In genomic region chr5:27063871-27064270, GRCm38 (mm10) we compare ENCODE assay signal across 26 mouse cellular contexts.
A peak's percentile ranks its signal among the peaks of the same experiment; 100 is the strongest.
DNase-seq lines count a peak whose midpoint lies in the region; ATAC-seq and TF ChIP-seq lines count a peak whose summit lies in the region.
"Had no signal": no experiment of that assay in that cellular context is flagged by ENCODE, and none has a peak within 500 bp of the region (broad histone marks: within the 10 kb centered on the region; RNA-seq: fewer than 3 reads in every experiment).

No protein-coding gene starts in this region.

- DNase-seq in heart, adult 11 months, result peak; percentile 62
- no peak for DNase-seq in heart, embryonic 10.5 days (ENCODE audit: low spot score)
- DNase-seq in kidney, adult 8-10 months, result peak; percentile 43 to 56
- peak; percentile 10 for DNase-seq in kidney, postnatal 0 days (ENCODE audit: low spot score)
- DNase-seq in kidney, postnatal 36 days, result peak; percentile 41 to 51
- no peak for DNase-seq in stomach, postnatal 0 days (ENCODE audit: low spot score)
- DNase-seq in heart, postnatal 4 days, result no peak
- DNase-seq: adrenal gland, adult 8-10 months; adrenal gland, postnatal 36 days; B cell, adult 2 months; cerebellum, adult 2 months; cerebellum, postnatal 14 days; embryo, embryonic 11 days; gastrocnemius, postnatal 36 days; heart, adult 18-20 months; heart, postnatal 14 days had no signal

- no peak overlapping the region for H3K4me2 ChIP-seq in kidney, postnatal 0 days (ENCODE audit: low read length)
- no peak overlapping the region for H3K4me2 ChIP-seq in stomach, postnatal 0 days (replicated peaks; ENCODE audit: low read depth)
- no peak overlapping the region for H3K4me2 ChIP-seq in neural tube, embryonic 15.5 days
- H3K4me2 ChIP-seq: embryonic facial prominence, embryonic 15.5 days; heart, embryonic 11.5 days; heart, embryonic 15.5 days had no signal

- no peak overlapping the region for H3K9ac ChIP-seq in kidney, postnatal 0 days (ENCODE audit: low read depth, low read length)
- H3K9ac ChIP-seq in stomach, postnatal 0 days (ENCODE audit: low read length), result no peak overlapping the region
- no peak overlapping the region for H3K9ac ChIP-seq in neural tube, embryonic 15.5 days (replicated peaks)
- H3K9ac ChIP-seq: embryonic facial prominence, embryonic 15.5 days; heart, embryonic 15.5 days had no signal

- no peaks in the 10 kb centered on the region for H3K36me3 ChIP-seq in heart, embryonic 10.5 days
- H3K36me3 ChIP-seq in kidney, postnatal 0 days (ENCODE audit: insufficient read depth, low read length), result no peaks in the 10 kb centered on the region
- no peaks in the 10 kb centered on the region for H3K36me3 ChIP-seq in stomach, postnatal 0 days (ENCODE audit: control insufficient read depth, insufficient read depth, low read length)
- H3K36me3 ChIP-seq in neural tube, embryonic 15.5 days, result no peaks in the 10 kb centered on the region
- H3K36me3 ChIP-seq: embryonic facial prominence, embryonic 15.5 days; forebrain, embryonic 10.5 days; G1E; heart, embryonic 15.5 days; hindbrain, embryonic 10.5 days had no signal

- H3K27me3 ChIP-seq in heart, embryonic 10.5 days (ENCODE audit: insufficient read depth, poor library complexity, severe bottlenecking), result no peaks in the 10 kb centered on the region
- H3K27me3 ChIP-seq in kidney, postnatal 0 days (ENCODE audit: insufficient read depth, low read length), result no peaks in the 10 kb centered on the region
- H3K27me3 ChIP-seq in stomach, postnatal 0 days (ENCODE audit: control insufficient read depth, insufficient read depth, low read length), result no peaks in the 10 kb centered on the region
- no peaks in the 10 kb centered on the region for H3K27me3 ChIP-seq in neural tube, embryonic 15.5 days (replicated peaks)
- H3K27me3 ChIP-seq: embryonic facial prominence, embryonic 15.5 days; heart, embryonic 15.5 days had no signal

- TF ChIP-seq CTCF in kidney, postnatal 0 days (IDR thresholded peaks at IDR 0.05; ENCODE audit: low read depth), result no peak
- no peak for TF ChIP-seq CTCF in stomach, postnatal 0 days (IDR thresholded peaks at IDR 0.05; ENCODE audit: low read depth)

- ATAC-seq in kidney, postnatal 0 days (replicated peaks; ENCODE audit: low FRiP score, low read depth), result peak; percentile 66; the same call in 1 of the 2 replicates
- no peak for ATAC-seq in stomach, postnatal 0 days (ENCODE audit: low FRiP score, low TSS enrichment)
- ATAC-seq in neural tube, embryonic 15.5 days (ENCODE audit: low FRiP score), result no peak
- ATAC-seq: CD4-positive, CD25-positive, alpha-beta regulatory T cell, adult 4 months; forebrain, embryonic 14.5 days had no signal

- no peak overlapping the region for H3K27ac ChIP-seq in heart, embryonic 10.5 days
- no peak overlapping the region for H3K27ac ChIP-seq in kidney, postnatal 0 days
- H3K27ac ChIP-seq in stomach, postnatal 0 days (replicated peaks), result no peak overlapping the region
- no peak overlapping the region for H3K27ac ChIP-seq in neural tube, embryonic 15.5 days (replicated peaks)
- H3K27ac ChIP-seq: embryonic facial prominence, embryonic 15.5 days; forebrain, embryonic 10.5 days; heart, embryonic 15.5 days; hindbrain, embryonic 10.5 days had no signal

- TF ChIP-seq EP300 in stomach, postnatal 0 days (optimal IDR thresholded peaks at IDR 0.05), result no peak

- no peak overlapping the region for H3K4me3 ChIP-seq in heart, embryonic 10.5 days
- H3K4me3 ChIP-seq in kidney, postnatal 0 days (replicated peaks; ENCODE audit: low read depth, low read length), result no peak overlapping the region
- H3K4me3 ChIP-seq in stomach, postnatal 0 days (ENCODE audit: low read depth, low read length), result no peak overlapping the region
- no peak overlapping the region for H3K4me3 ChIP-seq in neural tube, embryonic 15.5 days (replicated peaks)
- H3K4me3 ChIP-seq: embryonic facial prominence, embryonic 15.5 days; erythroblast, embryonic 14.5 days; forebrain, embryonic 10.5 days; heart, embryonic 15.5 days; hindbrain, embryonic 10.5 days had no signal

- no peaks in the 10 kb centered on the region for H3K4me1 ChIP-seq in heart, embryonic 10.5 days
- H3K4me1 ChIP-seq in kidney, postnatal 0 days (replicated peaks; ENCODE audit: insufficient read depth, low read length), result no peaks in the 10 kb centered on the region
- H3K4me1 ChIP-seq in stomach, postnatal 0 days (replicated peaks; ENCODE audit: control insufficient read depth, insufficient read depth), result no peaks in the 10 kb centered on the region
- H3K4me1 ChIP-seq in neural tube, embryonic 15.5 days, result peaks cover 5% of the 10 kb centered on the region; the same call in 1 of the 2 replicates
- H3K4me1 ChIP-seq: embryonic facial prominence, embryonic 15.5 days; heart, embryonic 15.5 days had no signal

- H3K9me3 ChIP-seq in heart, embryonic 10.5 days, result no peaks in the 10 kb centered on the region
- H3K9me3 ChIP-seq in kidney, postnatal 0 days (replicated peaks; ENCODE audit: low read length), result no peaks in the 10 kb centered on the region
- H3K9me3 ChIP-seq in stomach, postnatal 0 days (ENCODE audit: control insufficient read depth, low read length), result no peaks in the 10 kb centered on the region
- no peaks in the 10 kb centered on the region for H3K9me3 ChIP-seq in neural tube, embryonic 15.5 days (replicated peaks)
- H3K9me3 ChIP-seq: embryonic facial prominence, embryonic 15.5 days; forebrain, embryonic 10.5 days; heart, embryonic 15.5 days; hindbrain, embryonic 10.5 days had no signal

- 57% methylated on average over 1 of the region's 1 CpGs for WGBS in heart, embryonic 10.5 days
- 27% methylated on average over 1 of the region's 1 CpGs for WGBS in kidney, postnatal 0 days
- WGBS in stomach, postnatal 0 days, result 57% methylated on average over 1 of the region's 1 CpGs
- WGBS in neural tube, embryonic 15.5 days, result 53% methylated on average over 1 of the region's 1 CpGs

Comparison
In these comparisons a context has a peak if more than half of its experiments do, and no peak if none do; other contexts are left out.
1. DNase-seq: peak in heart, adult 11 months (single experiment), kidney, adult 8-10 months (2 of 2), kidney, postnatal 0 days (single experiment) and kidney, postnatal 36 days (2 of 2); none in heart, embryonic 10.5 days (single experiment), stomach, postnatal 0 days (single experiment) and heart, postnatal 4 days (single experiment).